Mouse (Mus musculus): Measurements from ENCODE around the gene Gm37240. TPM values are rescaled to one million over a fixed set of nuclear protein-coding genes. Genes with fewer than 3 reads are reported as not detected.

The Gm37240 gene
- total RNA-seq, 1 experiment from 2014 or later: 10.8 TPM

DNA sequence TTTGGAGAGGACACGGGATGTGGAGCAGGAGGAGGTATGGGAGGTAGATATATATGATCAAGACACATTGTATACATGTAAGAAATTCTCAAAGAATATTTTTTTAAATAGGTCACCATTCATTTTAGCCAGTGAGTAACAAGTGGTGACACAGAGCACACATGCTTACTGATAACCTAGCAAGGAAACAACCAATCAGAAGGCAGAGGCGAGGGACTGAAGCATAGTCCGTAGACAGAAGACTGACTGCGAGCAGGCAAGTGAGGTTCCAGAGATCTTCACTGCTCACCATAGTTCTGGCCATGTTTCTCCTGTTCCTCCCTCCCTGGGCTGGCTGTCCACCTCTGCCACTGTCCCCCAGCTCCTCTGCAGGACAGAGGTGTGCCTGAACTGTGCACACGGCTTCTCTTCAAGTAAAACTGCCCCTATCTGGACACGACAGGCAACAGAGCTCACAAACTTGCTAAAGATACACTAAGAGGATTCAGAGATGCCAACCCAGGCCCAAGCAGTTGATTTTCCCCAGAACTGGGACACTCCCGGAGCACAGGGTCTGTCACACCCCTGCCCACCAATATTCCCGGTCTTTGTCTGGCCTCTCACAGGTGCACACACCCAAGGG, 207.9 kb downstream of the Gm37240 start:
- DNase-seq: no peak

DNA sequence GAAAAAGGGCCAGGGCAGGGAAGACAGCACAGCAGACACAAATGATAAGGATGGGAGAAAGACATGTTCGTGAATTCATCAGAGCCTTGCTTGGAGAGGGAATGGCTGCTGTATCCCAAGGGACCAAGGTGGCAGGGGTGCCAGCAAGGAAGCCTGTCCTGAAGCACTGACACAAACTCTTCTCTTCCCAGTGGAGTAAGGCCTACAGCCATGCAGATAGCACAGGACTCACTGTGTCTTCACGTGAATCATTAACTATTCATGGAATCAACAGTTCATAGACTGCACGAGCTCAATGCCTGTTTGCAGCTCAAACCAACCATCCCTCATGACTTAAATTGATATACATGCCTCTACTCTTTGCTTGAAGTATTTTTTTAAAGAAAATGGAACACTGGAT, 209.4 kb downstream of the Gm37240 start:
- no peak for DNase-seq

DNA sequence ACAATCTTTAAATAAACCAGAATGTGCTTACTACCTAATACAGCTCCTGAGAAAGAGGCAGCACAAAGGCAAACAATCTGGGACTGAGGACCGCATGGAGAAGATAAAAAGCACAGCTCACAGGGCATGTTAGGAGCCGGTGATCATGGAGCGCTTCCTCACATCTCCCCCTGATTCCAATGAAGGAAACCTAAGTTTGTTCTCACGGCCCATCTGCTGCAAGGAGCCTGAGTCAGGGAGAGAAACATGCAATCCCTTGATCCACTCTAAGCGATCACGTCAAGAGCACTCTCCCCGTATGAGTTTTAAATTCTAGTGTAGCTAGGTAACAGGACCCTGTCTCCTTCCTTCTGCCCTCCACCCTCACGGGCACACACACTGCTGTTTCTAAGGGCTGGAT, 210.2 kb downstream of the Gm37240 start:
- DNase-seq: no peak

DNA sequence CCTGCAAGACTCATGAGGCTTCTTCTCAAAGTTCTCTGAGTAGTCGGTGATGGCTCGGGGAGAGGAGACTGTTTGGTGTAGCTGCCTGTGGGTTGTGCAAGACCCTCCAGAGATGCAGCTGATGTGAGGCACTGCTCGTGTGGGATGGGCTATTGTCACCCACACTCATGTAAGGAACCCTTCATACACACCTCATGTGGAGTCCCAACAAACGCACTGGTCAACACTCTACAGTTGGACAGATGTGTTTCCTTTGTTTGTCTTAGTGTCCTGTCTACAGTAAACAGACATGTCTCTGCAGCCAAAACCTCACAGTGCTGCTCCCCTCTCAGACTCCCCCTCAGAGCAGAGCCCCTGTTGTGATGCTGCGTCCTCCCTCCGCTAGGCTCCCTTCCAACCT, 217.5 kb downstream of the Gm37240 start:
- DNase-seq: no peak

DNA sequence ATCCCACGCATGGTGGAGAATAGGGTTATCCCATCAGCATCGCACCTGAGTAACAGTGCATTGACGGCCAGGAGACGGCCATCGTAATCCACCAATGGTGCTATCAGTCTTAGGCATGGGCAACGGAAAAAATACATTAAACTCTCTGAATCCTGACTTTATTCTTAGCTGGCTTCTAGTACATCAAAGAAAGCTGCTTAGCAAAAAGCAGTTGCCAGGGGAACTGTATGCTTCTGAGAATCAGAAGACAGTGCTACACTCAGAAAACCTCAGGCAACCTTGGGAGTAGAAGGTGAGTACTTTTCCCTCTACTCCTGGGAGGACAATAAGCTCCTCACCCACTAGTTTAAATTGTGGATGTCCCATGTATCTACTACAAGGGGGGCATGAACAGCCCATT, 219.6 kb downstream of the Gm37240 start:
- DNase-seq: no peak

DNA sequence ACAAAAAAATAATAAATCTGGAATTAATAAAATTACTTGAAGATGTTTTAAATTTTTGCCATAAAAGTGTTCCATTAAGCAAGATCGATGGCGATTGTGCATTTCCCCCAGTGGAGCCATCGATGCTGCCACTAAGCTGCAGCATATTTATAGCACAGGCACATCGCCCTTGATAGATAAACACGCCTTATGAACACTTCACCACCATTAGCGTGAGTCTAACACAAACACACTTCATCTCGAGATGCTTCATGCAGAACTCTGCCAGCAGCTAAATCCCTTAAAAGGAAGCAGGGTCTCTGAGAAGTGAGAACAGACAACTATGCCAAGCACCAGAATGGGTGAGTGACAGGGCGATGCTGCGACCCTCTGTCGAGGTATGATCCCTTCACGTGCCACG, 220.6 kb downstream of the Gm37240 start:
- DNase-seq: no peak

DNA sequence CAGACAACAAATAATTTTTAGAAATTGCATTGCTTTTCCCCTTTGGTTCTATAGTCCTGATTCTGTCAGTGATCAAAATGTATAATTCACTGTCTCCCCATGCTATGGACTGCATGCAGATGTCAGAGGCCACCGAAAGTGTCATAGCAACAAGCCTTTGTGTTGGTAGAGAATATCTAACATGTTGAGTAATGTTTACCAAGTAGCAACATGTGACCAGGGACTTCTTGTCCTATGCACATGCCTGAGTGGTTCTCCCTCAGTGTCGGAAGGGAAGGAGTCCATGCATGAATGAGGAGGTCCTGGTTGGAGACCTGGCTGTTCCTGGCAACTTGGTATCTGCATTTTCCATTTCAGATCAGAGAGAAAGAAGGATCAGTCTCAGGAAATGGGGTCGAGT, 221.2 kb downstream of the Gm37240 start:
- DNase-seq: no peak

DNA sequence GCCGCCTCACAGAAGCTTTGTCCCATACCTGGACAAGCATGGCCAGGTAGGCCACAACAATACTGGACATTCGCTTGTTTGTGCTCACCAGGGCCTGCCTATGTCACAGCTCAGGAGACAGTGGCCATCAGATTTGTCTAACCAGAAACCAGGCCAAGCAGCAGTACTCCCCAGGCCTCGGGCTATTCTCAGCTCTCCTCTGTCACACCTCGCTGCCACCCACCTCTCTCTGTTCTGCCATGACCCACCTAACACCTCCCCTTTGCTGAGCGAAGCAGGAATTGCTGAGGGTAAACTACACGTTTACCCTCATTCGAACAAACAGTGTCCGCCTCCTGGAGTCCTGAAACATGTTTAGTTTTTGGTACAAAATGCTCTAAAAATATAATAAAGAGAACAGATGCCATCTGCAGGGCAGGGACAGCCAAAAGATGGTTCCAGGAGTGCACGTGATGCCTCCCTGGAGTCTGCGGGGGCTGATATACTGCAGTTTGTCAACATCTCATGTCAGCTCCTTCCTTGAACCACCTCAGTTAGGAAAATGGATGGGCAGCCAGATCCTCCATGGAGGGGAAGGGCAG, 222.6 kb downstream of the Gm37240 start:
- DNase-seq: no peak

DNA sequence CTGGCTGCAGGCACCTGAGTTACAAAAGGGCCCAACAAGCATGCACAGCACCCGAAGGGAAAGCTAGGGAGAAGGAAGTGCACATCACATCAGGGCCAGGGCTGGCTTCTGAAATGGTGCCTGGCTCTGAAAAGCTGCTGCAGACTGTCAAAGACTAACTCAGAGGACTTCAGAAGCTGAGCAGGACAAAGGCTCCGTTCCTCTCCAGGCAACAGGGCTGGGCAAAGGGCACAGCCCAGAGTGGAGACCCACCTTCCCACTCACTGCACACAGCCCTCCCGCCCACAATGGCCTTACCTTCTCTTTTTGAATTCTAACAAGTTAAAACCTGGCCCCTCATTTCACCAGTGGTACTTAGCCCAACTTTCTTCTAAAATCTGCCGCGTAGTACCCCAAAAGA, 223.5 kb downstream of the Gm37240 start:
- DNase-seq: no peak

DNA sequence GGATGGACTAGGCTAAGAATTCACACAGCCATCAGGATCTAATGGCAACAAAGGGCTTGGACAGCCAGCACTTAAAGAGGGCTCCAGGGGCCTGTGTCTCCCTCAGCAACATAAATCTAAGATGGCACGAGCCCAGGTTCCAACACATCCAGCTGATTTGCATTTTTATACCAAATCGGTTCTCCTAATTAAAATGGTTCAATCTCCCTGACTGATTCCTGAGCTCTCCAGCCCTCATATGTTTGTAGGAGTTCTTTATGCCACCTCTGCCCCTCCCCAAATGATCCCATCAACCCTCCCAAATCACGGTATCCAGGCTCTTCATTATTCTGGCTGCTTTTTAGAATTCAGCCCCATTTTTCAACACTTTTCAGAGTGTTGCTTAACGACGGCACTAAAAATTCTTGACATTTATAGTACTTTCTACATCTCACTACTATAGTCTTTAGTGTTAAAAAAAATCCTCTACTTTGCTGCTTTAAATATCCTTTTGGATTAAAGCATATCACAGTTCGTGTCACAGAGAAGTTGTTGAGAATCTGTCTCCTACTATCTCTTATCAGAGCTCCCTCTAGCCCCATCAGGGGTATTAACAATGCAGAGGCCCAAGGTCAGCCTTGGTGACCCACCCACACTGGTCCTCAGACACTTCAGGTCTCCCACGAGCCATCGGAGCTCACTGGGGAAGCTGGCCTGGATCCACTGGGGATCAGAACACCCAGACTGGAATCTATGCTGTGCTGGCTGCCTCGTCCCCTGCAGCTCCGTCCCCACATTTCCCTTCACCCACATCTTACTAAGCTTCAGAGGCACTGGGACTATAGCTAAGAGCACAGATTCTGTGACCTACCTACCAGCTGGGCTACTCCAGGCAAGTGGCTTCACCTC, 225.1 kb downstream of the Gm37240 start:
- no peak for DNase-seq

DNA sequence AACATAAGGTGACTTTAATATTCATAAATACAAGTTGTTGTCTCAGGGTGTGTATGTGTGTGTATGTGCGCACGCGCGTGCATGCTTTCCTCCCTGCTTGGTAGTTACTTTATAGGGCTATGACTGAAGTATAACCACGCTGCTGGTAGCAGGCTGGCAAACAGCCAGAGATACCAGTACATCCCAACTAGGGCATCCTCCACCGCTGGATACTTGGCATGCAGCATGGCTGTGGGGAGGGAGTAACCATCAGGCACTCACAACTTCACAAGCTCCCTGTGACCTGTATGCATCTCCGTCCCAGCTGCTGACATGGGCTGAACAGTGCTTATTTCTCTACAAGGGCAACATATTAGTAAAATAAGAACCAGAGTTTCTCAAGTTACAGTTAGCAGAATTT, 227.6 kb downstream of the Gm37240 start:
- DNase-seq: no peak

DNA sequence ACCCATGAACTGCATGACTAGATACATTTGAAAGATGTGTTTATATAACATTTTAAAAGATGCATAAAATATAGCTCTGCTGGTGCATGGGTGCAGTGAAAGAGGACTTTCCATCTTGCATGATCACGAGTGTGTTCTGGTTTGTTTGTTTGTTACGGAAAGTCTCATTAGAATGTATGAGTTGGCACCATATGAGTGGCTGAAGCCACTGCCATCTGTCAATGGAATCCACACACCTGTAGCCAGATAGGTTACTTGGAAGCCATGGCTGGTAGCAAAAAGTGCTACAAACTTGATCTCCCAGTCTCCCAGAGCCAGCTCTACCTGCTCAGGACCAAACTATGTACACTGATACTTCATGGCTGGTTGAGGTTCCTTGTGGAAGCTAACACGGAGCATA, 231.8 kb downstream of the Gm37240 start:
- no peak for DNase-seq

DNA sequence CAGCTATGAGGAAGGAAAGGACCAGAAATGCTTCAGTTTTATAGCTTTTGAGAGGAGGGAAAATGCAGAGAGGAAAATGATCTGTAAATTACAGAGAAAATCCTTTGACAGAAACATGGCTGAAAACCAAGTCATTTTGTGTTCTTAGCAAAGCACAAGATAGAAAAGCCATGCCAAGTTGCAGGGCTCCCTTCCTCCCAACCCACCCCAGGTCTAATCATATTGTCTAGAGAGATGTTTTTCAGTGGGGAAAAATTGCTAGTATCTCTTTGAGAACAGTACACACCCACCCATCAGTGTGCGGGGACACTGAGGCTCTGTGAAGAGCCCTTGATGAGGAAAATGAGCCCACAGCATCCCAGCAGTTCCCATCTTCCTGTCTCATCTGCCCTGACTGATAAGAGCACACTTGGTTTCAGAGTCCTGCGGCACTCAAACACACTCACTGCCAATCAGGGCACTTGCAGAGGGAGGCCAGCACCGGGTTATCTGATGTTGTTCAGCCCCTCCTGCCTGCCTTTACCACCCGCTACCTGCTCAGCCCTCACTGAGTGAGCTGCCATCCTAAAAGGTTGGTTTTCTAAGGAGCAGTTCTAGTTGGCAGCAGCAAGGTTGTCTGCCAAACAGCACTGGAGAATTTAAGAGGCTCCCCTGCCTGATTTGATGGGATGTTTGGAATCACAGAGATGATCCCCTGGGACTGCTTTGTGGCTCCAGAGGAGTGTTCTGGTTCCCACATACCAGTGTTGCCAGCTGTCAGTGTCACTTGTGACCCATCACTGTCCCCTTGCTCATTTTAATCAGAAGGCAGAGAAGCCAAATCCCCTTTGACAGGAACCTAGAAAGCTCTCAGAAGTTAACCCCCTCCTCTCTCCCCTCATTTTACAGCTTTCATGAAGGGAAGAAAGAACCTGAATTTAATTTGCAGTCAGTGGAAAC, 234.3 kb downstream of the Gm37240 start:
- DNase-seq: no peak

DNA sequence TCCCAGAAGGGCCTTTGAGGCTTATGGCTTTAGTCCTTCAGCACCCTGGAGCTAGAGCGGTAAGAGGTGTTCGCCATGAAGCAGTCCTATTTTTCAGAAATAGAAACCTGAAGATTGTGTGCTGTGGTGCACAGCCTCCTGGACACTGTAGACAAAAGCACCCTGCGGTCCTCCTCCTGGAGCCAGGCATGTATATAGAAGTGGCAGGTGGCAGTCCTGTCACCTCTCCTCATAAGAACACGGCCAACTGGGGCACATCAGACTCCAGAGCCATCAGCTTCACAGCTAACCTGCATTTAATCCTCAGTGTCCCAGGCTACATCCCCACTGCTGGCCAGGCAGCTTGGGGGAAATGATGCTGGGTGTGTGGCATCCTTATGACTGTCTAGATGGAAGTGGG, 238.1 kb downstream of the Gm37240 start:
- DNase-seq: no peak

DNA sequence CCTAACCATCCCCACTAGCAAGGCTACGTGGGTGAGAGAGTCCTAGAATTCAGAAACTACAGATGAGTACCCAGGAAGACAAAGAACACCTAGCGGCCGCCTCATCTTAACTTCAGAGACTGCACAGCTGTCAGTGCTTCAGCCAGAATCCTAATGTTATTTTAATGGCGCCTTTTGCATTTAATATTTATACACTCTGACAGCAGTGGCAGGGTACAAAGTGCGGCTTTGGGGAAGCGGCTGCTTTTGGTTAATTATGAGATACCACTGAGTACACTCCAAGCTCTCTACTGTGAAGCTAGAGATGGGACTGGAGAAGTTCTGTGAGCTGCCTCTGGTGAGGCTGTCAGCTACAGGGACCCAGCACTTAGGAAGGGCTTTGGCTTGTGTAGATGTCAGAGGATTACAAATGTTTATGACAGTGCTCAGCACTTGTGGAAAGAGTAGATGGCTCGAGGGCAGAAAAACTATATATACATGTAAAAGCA, 241.8 kb downstream of the Gm37240 start:
- DNase-seq: no peak

DNA sequence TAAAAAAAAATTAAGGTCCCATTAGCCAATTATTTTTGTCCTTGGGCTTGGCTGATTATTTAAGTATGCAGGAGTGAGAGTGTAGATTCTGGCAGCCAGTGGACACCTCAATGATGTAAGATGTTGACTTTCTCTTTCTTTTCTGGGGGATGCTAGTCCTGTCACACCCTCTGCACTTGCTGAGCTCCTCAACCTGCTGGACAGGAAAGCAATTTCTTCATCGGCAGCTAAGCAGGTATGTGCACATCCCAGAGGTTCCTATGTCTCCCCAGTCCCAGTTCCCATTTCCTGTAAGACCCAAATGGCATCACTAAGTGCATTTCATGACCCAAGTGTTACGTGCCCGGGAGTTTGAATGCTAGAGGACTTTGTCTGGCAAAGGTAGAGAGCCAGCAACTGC, 242.5 kb downstream of the Gm37240 start:
- DNase-seq: no peak

DNA sequence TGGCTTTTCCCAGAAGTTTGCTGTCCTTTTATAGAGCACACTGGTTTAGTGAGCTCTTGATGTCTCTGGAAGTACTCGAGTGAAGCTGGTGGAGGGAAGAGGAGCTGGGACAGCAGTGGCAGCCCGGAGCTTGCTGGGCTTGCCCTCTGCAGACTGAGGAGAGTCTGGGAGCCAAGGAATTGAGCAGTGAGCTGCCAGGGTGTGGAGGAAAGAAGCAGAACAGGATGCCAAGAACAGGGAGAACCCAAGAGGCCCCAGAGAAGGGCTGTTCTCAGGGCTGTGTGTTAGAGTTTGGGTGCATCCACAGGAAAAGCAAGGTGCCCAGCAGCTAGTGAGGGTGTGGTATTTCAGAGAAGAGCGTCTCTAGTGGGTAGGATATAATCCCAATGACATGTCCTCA, 245.6 kb downstream of the Gm37240 start:
- no peak for DNase-seq

DNA sequence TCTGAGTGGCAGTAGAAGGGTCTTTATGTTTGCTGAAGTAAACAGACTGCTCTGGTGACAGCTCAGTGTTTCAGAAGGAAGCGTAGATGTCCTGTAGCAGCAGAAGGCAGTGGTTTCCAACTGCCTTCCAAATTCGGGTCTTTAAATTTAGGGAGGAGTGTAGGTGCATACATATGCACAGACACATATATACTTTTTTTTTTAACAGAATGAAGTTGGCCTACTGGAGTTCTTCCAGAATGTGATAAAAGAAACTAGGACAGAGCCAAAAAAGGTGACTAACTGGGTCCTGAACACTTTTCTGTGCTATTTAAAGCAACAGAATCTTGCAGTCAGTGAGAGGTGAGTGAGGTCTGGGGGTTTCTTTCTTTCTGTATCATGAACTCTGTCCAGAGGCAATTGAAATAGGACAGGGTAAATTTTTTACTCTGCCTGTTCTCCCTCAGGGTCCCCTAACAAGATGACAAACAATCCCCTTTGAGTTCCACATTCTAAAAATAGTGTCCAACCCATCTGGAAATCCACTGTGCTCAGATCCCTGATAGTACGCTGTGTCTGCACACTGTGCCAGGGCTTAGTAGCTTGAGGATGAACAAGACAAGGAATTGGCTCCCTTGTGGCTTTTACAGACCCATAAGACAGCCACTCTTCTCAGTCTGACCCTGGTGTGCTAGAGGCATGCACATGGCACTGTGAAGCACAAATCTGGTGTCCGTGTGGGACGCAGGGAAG, 250.4 kb downstream of the Gm37240 start:
- DNase-seq: no peak

DNA sequence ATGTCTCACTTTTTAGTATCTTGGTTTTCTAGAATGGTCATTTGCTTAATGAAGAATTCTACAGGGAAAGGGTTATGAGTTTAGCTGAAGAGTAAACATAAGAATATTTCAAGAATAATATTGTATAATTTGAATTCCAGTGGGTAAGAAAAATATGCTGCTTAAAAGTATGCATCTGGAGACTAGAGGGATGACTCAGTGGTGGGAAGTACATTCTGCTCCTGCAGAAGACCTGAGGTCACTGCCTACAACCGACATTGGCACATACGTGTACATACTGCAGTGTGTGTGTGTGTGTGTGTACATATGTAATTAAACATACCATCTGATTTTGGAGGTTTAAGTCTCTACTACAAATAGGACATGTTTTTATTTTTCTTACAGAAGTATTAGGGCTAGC, 251.7 kb downstream of the Gm37240 start:
- no peak for DNase-seq

DNA sequence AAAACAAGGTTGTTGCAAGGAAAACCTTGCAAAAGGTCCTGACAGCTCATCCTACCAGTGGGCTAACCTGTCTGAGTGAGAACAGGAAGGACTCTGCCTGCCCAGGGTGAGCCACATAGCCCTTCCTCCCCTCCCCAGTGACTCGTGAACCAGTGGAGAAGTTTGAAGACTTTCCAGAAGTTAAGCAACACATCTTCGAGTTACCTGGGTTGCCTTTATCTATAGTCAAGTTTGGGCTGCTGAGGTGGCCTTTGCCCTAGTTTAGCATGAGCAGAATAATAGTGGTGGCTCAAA, 252.2 kb downstream of the Gm37240 start:
- no peak for DNase-seq

DNA sequence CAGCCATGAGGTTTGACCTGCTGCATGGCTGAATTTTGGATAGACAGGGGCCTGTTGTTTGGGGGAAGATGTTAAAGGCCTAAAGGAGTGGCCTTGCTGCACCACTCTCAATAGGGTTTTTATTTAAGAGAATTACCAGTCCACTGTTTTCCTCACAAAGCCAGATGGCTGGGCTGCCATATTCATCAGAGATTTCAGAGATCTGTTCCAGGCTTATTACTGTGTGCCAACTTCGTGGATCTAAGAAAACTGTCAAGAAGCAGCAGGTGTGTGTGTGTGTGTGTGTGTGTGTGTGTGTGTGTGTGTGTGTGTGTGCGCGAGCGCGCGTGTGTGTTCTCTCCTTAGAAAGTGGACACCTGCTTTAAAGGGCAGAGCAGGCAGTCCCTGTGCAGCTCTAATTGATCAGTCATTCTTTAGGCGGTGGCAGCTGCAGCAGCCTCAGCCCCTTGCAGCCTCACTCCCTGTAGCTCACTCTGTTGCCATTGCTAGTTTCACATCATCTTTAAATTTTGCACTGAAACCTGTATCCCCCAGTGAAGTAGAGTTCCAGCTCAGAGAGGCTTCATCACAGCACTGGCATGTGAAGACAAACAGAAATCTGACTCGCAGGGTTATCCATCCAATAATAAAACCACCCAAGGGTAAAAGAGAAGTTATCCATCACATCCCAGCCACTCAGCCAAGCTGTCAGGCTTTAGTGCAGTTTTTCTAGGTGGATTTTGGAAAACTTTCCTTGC, 252.8 kb downstream of the Gm37240 start:
- DNase-seq: no peak

Data from adrenal gland, postnatal 25 days (tissue).